Mouse (Mus musculus) embryonic fibroblast, embryonic 13.5 days (primary cell): Measurements from ENCODE around the gene Prmt8.

Experiments used
- CTCF ChIP-seq: IDR thresholded peaks from 2 replicates; pipeline ENCODE4 v1.5.1; 2011; ENCODE audit warnings: mild to moderate bottlenecking, control low read depth, low read length, moderate library complexity, borderline replicate concordance; ENCODE audit not compliant: insufficient read depth
- POLR2A ChIP-seq: IDR thresholded peaks from 2 replicates; pipeline ENCODE4 v1.6.1; 2011; ENCODE audit warnings: low read depth, mild to moderate bottlenecking, control low read depth, low read length, moderate library complexity

DNA sequence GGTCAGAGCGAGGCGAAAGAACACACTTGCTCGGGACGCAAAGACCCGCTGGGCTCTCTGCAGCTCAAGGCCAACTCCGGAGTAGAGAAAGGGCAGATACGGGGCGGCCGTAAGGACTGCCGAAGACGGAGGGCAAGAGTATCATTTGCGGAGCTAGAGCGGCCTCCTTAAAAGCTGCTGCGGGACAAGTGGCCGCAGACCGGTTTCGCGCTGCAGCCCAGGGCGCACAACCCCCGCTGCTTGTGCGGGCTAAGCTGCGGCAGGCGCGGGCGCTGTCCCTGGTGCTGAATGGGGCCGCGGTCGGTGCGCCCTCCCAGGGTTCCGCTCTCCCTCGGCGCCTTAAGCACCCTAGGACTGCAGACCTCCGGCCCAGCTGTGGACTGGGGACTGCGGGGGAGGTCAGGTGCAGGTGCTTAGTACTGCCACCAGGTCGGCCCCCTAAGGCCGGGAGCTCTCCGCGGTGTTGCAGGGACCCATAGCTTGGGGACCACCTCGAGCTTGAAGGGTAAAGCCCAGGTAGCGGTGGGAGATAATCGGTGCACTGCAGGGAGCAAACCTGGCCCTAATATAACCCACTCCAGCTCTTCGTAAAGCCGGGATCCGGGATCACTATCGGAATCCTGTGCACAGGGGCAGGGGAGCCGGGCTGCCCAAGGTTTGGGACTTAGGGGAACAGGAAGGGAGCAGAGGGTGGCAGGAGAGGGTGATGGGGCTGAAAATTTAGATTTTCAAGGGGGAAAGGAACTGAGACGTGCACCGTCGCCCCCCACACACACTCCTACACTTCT lies 1.4 kb downstream of the Prmt8 start:
- no peak for TF ChIP-seq CTCF
- TF ChIP-seq POLR2A, result no peak
